Mouse (Mus musculus): ENCODE measurements around the gene Zfp92. TPM values are rescaled to one million over a fixed set of nuclear protein-coding genes. Genes with fewer than 3 reads are reported as not detected.

Gene Zfp92
- total RNA-seq, 1 experiment from 2014 or later, result 0.24 TPM

GRCm38 (mm10) chrX:73474340-73475165, 63.7 kb downstream of the Zfp92 start:
- DNase-seq, result no peak

- no peak for DNase-seq
Observed at GRCm38 (mm10) chrX:73475658-73476256, 64.9 kb downstream of the Zfp92 start.

GRCm38 (mm10) chrX:73476621-73477020, 65.7 kb downstream of the Zfp92 start:
- no peak for DNase-seq

GRCm38 (mm10) chrX:73477500-73477899, 66.6 kb downstream of the Zfp92 start:
- no peak for DNase-seq

Other genes with a start within 250 kb of the Zfp92 start
- not detected in 2 replicates for gene Spin2d, start 234.1 kb upstream of the Zfp92 start, total RNA-seq (2021)
- 4.1 and 5.9 TPM in 2 replicates for gene Xlr3b, start 218.9 kb upstream of the Zfp92 start, total RNA-seq (2021)
- gene Xlr4b, start 196.8 kb upstream of the Zfp92 start, total RNA-seq (2021), result not detected in 2 replicates
- gene F8a, start 182.8 kb upstream of the Zfp92 start, total RNA-seq (2021), result 9.4 and 11.7 TPM in 2 replicates
- gene Xlr4c, start 168.0 kb upstream of the Zfp92 start, total RNA-seq (2021), result not detected in 2 replicates
- gene Xlr3c, start 145.7 kb upstream of the Zfp92 start, total RNA-seq (2021), result 0.21 TPM in 1 of 2 replicates, not detected in the other
- 0.24 TPM in 1 of 2 replicates, not detected in the other for gene Xlr5a, start 118.1 kb upstream of the Zfp92 start, total RNA-seq (2021)
- gene Xlr5c, start 118.1 kb upstream of the Zfp92 start, total RNA-seq (2021), result not detected in 2 replicates
- not detected in 2 replicates for gene Gm45015, start 74.3 kb upstream of the Zfp92 start, total RNA-seq (2021)
- 23.0 and 27.0 TPM in 2 replicates for gene Zfp275, start 68.5 kb upstream of the Zfp92 start, total RNA-seq (2021)
- not detected in 2 replicates for gene Gm18336, start 12.4 kb upstream of the Zfp92 start, total RNA-seq (2021)
- not detected in 2 replicates for gene Trex2, start 24.2 kb downstream of the Zfp92 start, total RNA-seq (2021)
- gene Haus7, start 47.9 kb downstream of the Zfp92 start, total RNA-seq (2021), result 27.7 and 31.8 TPM in 2 replicates
- gene Bgn, start 72.5 kb downstream of the Zfp92 start, total RNA-seq (2021), result 185 and 205 TPM in 2 replicates
- gene Atp2b3, start 92.0 kb downstream of the Zfp92 start, total RNA-seq (2021), result 38.1 and 43.3 TPM in 2 replicates
- 0.33 and 0.88 TPM in 2 replicates for gene Dusp9, start 228.3 kb downstream of the Zfp92 start, total RNA-seq (2021)
- 9.4 TPM in 2 replicates for gene Pnck, start 249.0 kb downstream of the Zfp92 start, total RNA-seq (2021)